Mouse (Mus musculus) testis, adult 2 months (tissue): ENCODE results near the gene Bcas3.

Source experiments
- CTCF ChIP-seq: fragments of 200-500 bp; IDR thresholded peaks from 2 replicates; pipeline ENCODE4 v1.5.1; 2012; ENCODE audit warnings: low read depth, mild to moderate bottlenecking, inconsistent platforms, low read length, moderate library complexity; ENCODE audit not compliant: control insufficient read depth, insufficient read depth, insufficient replicate concordance
- POLR2A ChIP-seq: fragments of 200-500 bp; IDR thresholded peaks from 2 replicates; pipeline ENCODE4 v1.6.1; 2012; ENCODE audit warnings: low read depth, mild to moderate bottlenecking, inconsistent platforms, low read length, moderate library complexity; ENCODE audit not compliant: control insufficient read depth

DNA sequence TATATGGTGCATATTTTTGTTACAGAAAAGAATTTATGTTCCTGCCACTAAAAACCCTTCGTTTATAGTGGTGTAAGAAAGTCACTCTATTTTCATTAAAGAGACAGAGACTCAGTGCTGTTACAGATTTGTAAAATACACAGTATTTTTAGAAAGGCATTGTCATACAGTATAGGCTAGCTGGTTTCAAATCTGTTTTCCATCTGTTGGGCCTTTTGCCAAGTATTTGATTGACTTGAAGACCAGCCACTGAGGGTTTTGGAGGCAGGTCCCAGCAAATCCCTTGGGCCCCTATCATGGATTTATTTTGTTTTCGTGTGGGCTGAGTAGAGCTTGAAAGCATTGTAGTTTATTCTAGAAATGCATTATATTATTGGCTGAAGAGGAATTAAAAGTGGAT lies 40.1 kb upstream of the Bcas3 start:
- TF ChIP-seq POLR2A (no peak), CTCF (no peak)
